Mouse (Mus musculus) megakaryocyte progenitor cell, adult 5-6 weeks (primary cell): ENCODE data around the gene Borcs7. TPM values are rescaled to one million over a fixed set of nuclear protein-coding genes. Genes with fewer than 3 reads are reported as not detected.

ENCODE experiments used
- ATAC-seq: replicated peaks from 2 replicates; pipeline ENCODE4 v1.8.0; 2016; ENCODE audit warnings: mild to moderate bottlenecking, moderate TSS enrichment, inconsistent platforms; ENCODE audit not compliant: poor library complexity
- total RNA-seq, 2 experiments: library from RNA; stranded (forward) in 1 of 2; stranded (reverse) in 1 of 2; fragments of 157-497, 149-512 nt in 1 of 2; fragments of 200-1000 nt in 1 of 2; gene quantifications; 2 replicates each; pipeline versions ENCODE4 v1.2.3 to v1.2.4; 2015 to 2017

The Borcs7 gene
- total RNA-seq (2015): 14.1 TPM in 2 replicates
- total RNA-seq (2017): 4.6 and 6.5 TPM in 2 replicates

GRCm38 (mm10) chr19:46689460-46690372 is at the start of gene Borcs7:
Gene Borcs7, plus strand, starts transcription at chr19:46689906.
- ATAC-seq: peak; percentile 96

GRCm38 (mm10) chr19:46640780-46641179 is 48.9 kb upstream of the Borcs7 start:
- no peak for ATAC-seq

- peak; percentile 9; the same call in 1 of the 2 replicates for ATAC-seq
Observed at GRCm38 (mm10) chr19:46641420-46642085, 48.2 kb upstream of the Borcs7 start.

- no peak for ATAC-seq
Observed at GRCm38 (mm10) chr19:46642136-46642753, 47.5 kb upstream of the Borcs7 start.

- ATAC-seq: no peak
Observed at GRCm38 (mm10) chr19:46643236-46643635, 46.5 kb upstream of the Borcs7 start.

- no peak for ATAC-seq
Observed at GRCm38 (mm10) chr19:46644343-46644792, 45.3 kb upstream of the Borcs7 start.

GRCm38 (mm10) chr19:46644793-46645602 is 44.7 kb upstream of the Borcs7 start:
- no peak for ATAC-seq

- no peak for ATAC-seq
Observed at GRCm38 (mm10) chr19:46646041-46646481, 43.6 kb upstream of the Borcs7 start.

- no peak for ATAC-seq
Observed at GRCm38 (mm10) chr19:46647254-46647653, 42.5 kb upstream of the Borcs7 start.

GRCm38 (mm10) chr19:46647850-46648249 is 41.9 kb upstream of the Borcs7 start:
- no peak for ATAC-seq

- ATAC-seq: peak; percentile 75
Observed at GRCm38 (mm10) chr19:46648565-46648964, 41.1 kb upstream of the Borcs7 start.

GRCm38 (mm10) chr19:46653188-46653587 is 36.5 kb upstream of the Borcs7 start:
- ATAC-seq: peak; percentile 39; the same call in 1 of the 2 replicates

GRCm38 (mm10) chr19:46653616-46654235 is 36.0 kb upstream of the Borcs7 start:
- peak; percentile 72 for ATAC-seq

- ATAC-seq: no peak
Observed at GRCm38 (mm10) chr19:46655626-46656025, 34.1 kb upstream of the Borcs7 start.

- ATAC-seq: no peak
Observed at GRCm38 (mm10) chr19:46656151-46656840, 33.4 kb upstream of the Borcs7 start.

GRCm38 (mm10) chr19:46657339-46658020 is 32.2 kb upstream of the Borcs7 start:
- ATAC-seq: no peak

- no peak for ATAC-seq
Observed at GRCm38 (mm10) chr19:46658348-46658747, 31.4 kb upstream of the Borcs7 start.

- no peak for ATAC-seq
Observed at GRCm38 (mm10) chr19:46658851-46659250, 30.9 kb upstream of the Borcs7 start.

- no peak for ATAC-seq
Observed at GRCm38 (mm10) chr19:46661511-46661910, 28.2 kb upstream of the Borcs7 start.
